Mouse (Mus musculus): ENCODE measurements around the gene Msi2. TPM values are rescaled to one million over a fixed set of nuclear protein-coding genes. Genes with fewer than 3 reads are reported as not detected.

The Msi2 gene
- polyA plus RNA-seq, 1 experiment from 2014 or later, result 17.9 TPM

GRCm38 (mm10) chr11:88599332-88600130, 118.8 kb downstream of the Msi2 start:
- Histone ChIP-seq H3K36me3 (ENCODE audit: control insufficient read depth, insufficient read depth, low read length) (peaks cover 2% of the 10 kb centered on the region; the same call in 1 of the 2 replicates), H3K27ac (ENCODE audit: low read length) (no peak overlapping the region), H3K4me2 (replicated peaks; ENCODE audit: low read depth, low read length) (no peak overlapping the region), H3K27me3 (ENCODE audit: control insufficient read depth, insufficient read depth, low read length) (no peaks in the 10 kb centered on the region), H3K9me3 (ENCODE audit: control insufficient read depth, low read depth, low read length) (no peaks in the 10 kb centered on the region), H3K4me1 (ENCODE audit: control insufficient read depth, insufficient read depth, low read length) (peaks cover 29% of the 10 kb centered on the region), H3K9ac (replicated peaks; ENCODE audit: low read depth, low read length) (no peak overlapping the region), H3K4me3 (ENCODE audit: low read depth, low read length) (no peak overlapping the region)
- 0 out of 2 replicates have a peak, but pooled peaks have one; percentile 38 for ATAC-seq (ENCODE audit: insufficient number of reproducible peaks, insufficient read depth, low FRiP score, low read depth)
- 56% methylated on average over 17 of the region's 17 CpGs for WGBS

- Histone ChIP-seq H3K36me3 (ENCODE audit: control insufficient read depth, insufficient read depth, low read length) (peaks cover 2% of the 10 kb centered on the region; the same call in 1 of the 2 replicates), H3K9me3 (ENCODE audit: control insufficient read depth, low read depth, low read length) (no peaks in the 10 kb centered on the region), H3K4me3 (ENCODE audit: low read depth, low read length) (no peak overlapping the region), H3K9ac (replicated peaks; ENCODE audit: low read depth, low read length) (no peak overlapping the region), H3K27me3 (ENCODE audit: control insufficient read depth, insufficient read depth, low read length) (no peaks in the 10 kb centered on the region), H3K27ac (ENCODE audit: low read length) (no peak overlapping the region), H3K4me2 (replicated peaks; ENCODE audit: low read depth, low read length) (no peak overlapping the region), H3K4me1 (ENCODE audit: control insufficient read depth, insufficient read depth, low read length) (peaks cover 34% of the 10 kb centered on the region)
- 68% methylated on average over 3 of the region's 3 CpGs for WGBS
- ATAC-seq (ENCODE audit: insufficient number of reproducible peaks, insufficient read depth, low FRiP score, low read depth), result no peak
Measured at GRCm38 (mm10) chr11:88598848-88599175, 119.5 kb downstream of the Msi2 start.

DNA sequence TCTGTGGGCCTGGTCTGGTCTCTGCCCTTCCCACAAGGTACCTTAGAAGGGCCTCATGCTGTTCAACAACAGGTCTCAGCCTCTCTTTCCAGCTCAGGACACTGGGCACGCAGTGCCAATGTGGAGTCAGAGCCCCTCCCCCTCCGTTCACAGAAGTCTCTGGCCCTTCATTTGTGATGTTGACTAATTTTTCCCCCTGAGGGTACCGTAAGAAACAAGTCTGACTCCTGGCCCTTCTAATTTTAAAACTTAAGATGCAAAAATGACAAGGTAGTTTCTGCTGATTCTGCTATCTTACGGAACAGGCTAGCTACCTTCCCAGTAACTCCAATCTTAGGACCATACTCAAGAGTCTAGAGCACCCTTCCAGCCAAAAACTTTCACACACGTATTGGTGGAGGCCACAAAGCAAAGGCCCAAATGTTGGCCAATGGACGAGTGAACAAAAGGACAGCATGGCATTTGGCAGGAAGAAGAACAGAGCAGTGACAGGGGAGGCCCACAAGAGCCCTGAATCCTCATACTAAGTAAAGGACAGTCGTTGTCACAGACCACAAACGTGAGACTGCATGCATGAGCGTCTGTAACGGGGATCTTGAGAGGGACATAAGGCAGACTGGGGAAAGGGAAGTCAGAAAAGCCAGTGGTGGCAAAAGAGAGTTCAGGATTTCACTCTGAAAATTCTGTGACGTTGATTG, 120.0 kb downstream of the Msi2 start:
- Histone ChIP-seq H3K4me1 (ENCODE audit: control insufficient read depth, insufficient read depth, low read length) (peaks cover 36% of the 10 kb centered on the region), H3K27me3 (ENCODE audit: control insufficient read depth, insufficient read depth, low read length) (no peaks in the 10 kb centered on the region), H3K9ac (replicated peaks; ENCODE audit: low read depth, low read length) (no peak overlapping the region), H3K9me3 (ENCODE audit: control insufficient read depth, low read depth, low read length) (no peaks in the 10 kb centered on the region), H3K4me2 (replicated peaks; ENCODE audit: low read depth, low read length) (no peak overlapping the region), H3K36me3 (ENCODE audit: control insufficient read depth, insufficient read depth, low read length) (peaks cover 2% of the 10 kb centered on the region; the same call in 1 of the 2 replicates), H3K4me3 (ENCODE audit: low read depth, low read length) (no peak overlapping the region), H3K27ac (ENCODE audit: low read length) (no peak overlapping the region)
- no peak for ATAC-seq (ENCODE audit: insufficient number of reproducible peaks, insufficient read depth, low FRiP score, low read depth)
- WGBS, result 75% methylated on average over 11 of the region's 11 CpGs

DNA sequence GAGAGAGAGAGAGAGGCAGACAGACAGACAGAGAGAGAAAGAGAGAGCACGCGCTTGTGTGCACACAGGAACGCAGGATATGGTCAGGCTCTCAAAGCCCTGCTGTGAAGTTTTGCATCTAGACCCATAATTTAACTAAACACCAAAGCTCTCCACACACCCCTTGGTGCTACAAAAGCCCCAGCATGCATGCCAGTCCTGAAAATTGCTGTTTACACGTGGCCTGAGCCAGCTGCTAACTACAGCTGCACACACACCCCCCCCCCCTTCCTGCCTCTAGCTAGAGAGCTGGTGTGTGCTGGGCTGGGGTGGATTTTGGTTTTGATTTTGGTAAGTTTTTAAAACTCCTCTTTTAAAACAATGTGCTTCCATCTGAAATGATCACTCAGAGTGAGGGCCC, 122.7 kb downstream of the Msi2 start:
- Histone ChIP-seq H3K9ac (replicated peaks; ENCODE audit: low read depth, low read length) (no peak overlapping the region), H3K4me2 (replicated peaks; ENCODE audit: low read depth, low read length) (no peak overlapping the region), H3K4me1 (ENCODE audit: control insufficient read depth, insufficient read depth, low read length) (peaks cover 32% of the 10 kb centered on the region), H3K4me3 (ENCODE audit: low read depth, low read length) (no peak overlapping the region), H3K9me3 (ENCODE audit: control insufficient read depth, low read depth, low read length) (no peaks in the 10 kb centered on the region), H3K27ac (ENCODE audit: low read length) (no peak overlapping the region; the same call in 1 of the 2 replicates), H3K36me3 (ENCODE audit: control insufficient read depth, insufficient read depth, low read length) (no peaks in the 10 kb centered on the region), H3K27me3 (ENCODE audit: control insufficient read depth, insufficient read depth, low read length) (no peaks in the 10 kb centered on the region)
- 51% methylated on average over 4 of the region's 4 CpGs for WGBS
- ATAC-seq (ENCODE audit: insufficient number of reproducible peaks, insufficient read depth, low FRiP score, low read depth), result no peak

GRCm38 (mm10) chr11:88594804-88595611, 123.3 kb downstream of the Msi2 start:
- peak overlapping the region; percentile 76; the same call in 1 of the 2 replicates for H3K27ac ChIP-seq (ENCODE audit: low read length)
- no peaks in the 10 kb centered on the region for H3K9me3 ChIP-seq (ENCODE audit: control insufficient read depth, low read depth, low read length)
- no peak overlapping the region for H3K4me3 ChIP-seq (ENCODE audit: low read depth, low read length)
- no peak overlapping the region for H3K9ac ChIP-seq (replicated peaks; ENCODE audit: low read depth, low read length)
- no peak; the same call in 1 of the 2 replicates for ATAC-seq (ENCODE audit: insufficient number of reproducible peaks, insufficient read depth, low FRiP score, low read depth)
- 38% methylated on average over 13 of the region's 13 CpGs for WGBS
- H3K27me3 ChIP-seq (ENCODE audit: control insufficient read depth, insufficient read depth, low read length), result no peaks in the 10 kb centered on the region
- no peak overlapping the region for H3K4me2 ChIP-seq (replicated peaks; ENCODE audit: low read depth, low read length)
- peaks cover 29% of the 10 kb centered on the region for H3K4me1 ChIP-seq (ENCODE audit: control insufficient read depth, insufficient read depth, low read length)
- no peaks in the 10 kb centered on the region for H3K36me3 ChIP-seq (ENCODE audit: control insufficient read depth, insufficient read depth, low read length)

- no peak for ATAC-seq (ENCODE audit: insufficient number of reproducible peaks, insufficient read depth, low FRiP score, low read depth)
- H3K36me3 ChIP-seq (ENCODE audit: control insufficient read depth, insufficient read depth, low read length), result peaks cover 8% of the 10 kb centered on the region; the same call in 1 of the 2 replicates
- H3K4me2 ChIP-seq (replicated peaks; ENCODE audit: low read depth, low read length), result no peak overlapping the region
- H3K4me3 ChIP-seq (ENCODE audit: low read depth, low read length), result no peak overlapping the region
- H3K4me1 ChIP-seq (ENCODE audit: control insufficient read depth, insufficient read depth, low read length), result peaks cover 24% of the 10 kb centered on the region
- no peak overlapping the region for H3K9ac ChIP-seq (replicated peaks; ENCODE audit: low read depth, low read length)
- 8% methylated on average over 8 of the region's 8 CpGs for WGBS
- H3K9me3 ChIP-seq (ENCODE audit: control insufficient read depth, low read depth, low read length), result no peaks in the 10 kb centered on the region
- peak overlapping the region; percentile 69 for H3K27ac ChIP-seq (ENCODE audit: low read length)
- H3K27me3 ChIP-seq (ENCODE audit: control insufficient read depth, insufficient read depth, low read length), result no peaks in the 10 kb centered on the region
Measured at GRCm38 (mm10) chr11:88594010-88594409, 124.3 kb downstream of the Msi2 start.

DNA sequence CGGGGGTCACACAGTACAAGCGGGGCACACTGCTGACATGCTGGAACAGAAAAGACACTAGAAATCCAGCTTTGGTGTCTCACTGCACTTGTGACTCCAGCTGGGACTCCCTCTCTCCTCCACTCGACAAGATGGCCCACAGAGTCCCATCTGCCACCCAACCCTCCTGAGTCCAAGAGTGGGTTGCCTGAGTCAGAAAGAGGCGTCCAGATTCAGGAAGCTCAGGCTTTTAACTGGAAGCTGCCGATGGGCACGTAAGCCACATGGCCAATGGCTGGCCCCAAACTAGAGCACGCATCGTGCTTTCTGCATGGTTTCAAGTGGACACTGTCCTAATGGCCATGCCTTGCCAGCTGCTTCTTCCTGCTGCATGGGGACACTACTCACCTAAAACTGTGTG, 126.2 kb downstream of the Msi2 start:
- H3K27me3 ChIP-seq (ENCODE audit: control insufficient read depth, insufficient read depth, low read length), result no peaks in the 10 kb centered on the region
- H3K4me1 ChIP-seq (ENCODE audit: control insufficient read depth, insufficient read depth, low read length), result peaks cover 26% of the 10 kb centered on the region
- no peak overlapping the region for H3K4me2 ChIP-seq (replicated peaks; ENCODE audit: low read depth, low read length)
- no peak overlapping the region for H3K9ac ChIP-seq (replicated peaks; ENCODE audit: low read depth, low read length)
- no peak overlapping the region for H3K27ac ChIP-seq (ENCODE audit: low read length)
- H3K36me3 ChIP-seq (ENCODE audit: control insufficient read depth, insufficient read depth, low read length), result peaks cover 9% of the 10 kb centered on the region; the same call in 1 of the 2 replicates
- 91% methylated on average over 8 of the region's 8 CpGs for WGBS
- ATAC-seq (ENCODE audit: insufficient number of reproducible peaks, insufficient read depth, low FRiP score, low read depth), result no peak
- H3K9me3 ChIP-seq (ENCODE audit: control insufficient read depth, low read depth, low read length), result no peaks in the 10 kb centered on the region
- no peak overlapping the region for H3K4me3 ChIP-seq (ENCODE audit: low read depth, low read length)

- no peak for ATAC-seq (ENCODE audit: insufficient number of reproducible peaks, insufficient read depth, low FRiP score, low read depth)
- Histone ChIP-seq H3K4me1 (ENCODE audit: control insufficient read depth, insufficient read depth, low read length) (peaks cover 36% of the 10 kb centered on the region), H3K4me3 (ENCODE audit: low read depth, low read length) (no peak overlapping the region), H3K36me3 (ENCODE audit: control insufficient read depth, insufficient read depth, low read length) (peaks cover 9% of the 10 kb centered on the region; the same call in 1 of the 2 replicates), H3K9ac (replicated peaks; ENCODE audit: low read depth, low read length) (no peak overlapping the region), H3K27me3 (ENCODE audit: control insufficient read depth, insufficient read depth, low read length) (no peaks in the 10 kb centered on the region), H3K27ac (ENCODE audit: low read length) (no peak overlapping the region), H3K9me3 (ENCODE audit: control insufficient read depth, low read depth, low read length) (no peaks in the 10 kb centered on the region), H3K4me2 (replicated peaks; ENCODE audit: low read depth, low read length) (no peak overlapping the region)
- WGBS, result 69% methylated on average over 5 of the region's 5 CpGs
Measured at GRCm38 (mm10) chr11:88590647-88591046, 127.7 kb downstream of the Msi2 start.

Data from stomach, embryonic 14.5 days (tissue).